Mouse (Mus musculus) layer of hippocampus, postnatal 25 days (tissue): ENCODE measurements around the gene Hs3st2. TPM values are rescaled to one million over a fixed set of nuclear protein-coding genes. Genes with fewer than 3 reads are reported as not detected.
A peak's percentile ranks its signal among the peaks of the same experiment; 100 is the strongest.
"Not testable (repeated sequence)": the region's sequence is repeated elsewhere in the genome, so short reads cannot be mapped to it uniquely, and the experiment has no call there.

Source experiments
- DNase-seq, 2 experiments: peaks; one replicate each; pipeline ENCODE4 v3.0.0; 2022; ENCODE audit warnings: mixed read lengths in 2 of 2, low spot score in 1 of 2; ENCODE audit errors: extremely low spot score in 1 of 2
- total RNA-seq, 2 experiments: library from RNA; stranded (reverse); gene quantifications; 2 replicates each; pipeline ENCODE4 v1.2.3; 2021

Hs3st2 gene
- total RNA-seq, result 10 to 100 TPM; 10.7 to 11.3 TPM

- peak; percentile 23 to 67 for DNase-seq
Observed at GRCm38 (mm10) chr7:121391225-121391983, at the start of gene Hs3st2. TSS of gene Hs3st2 (plus strand) at chr7:121391859.

GRCm38 (mm10) chr7:121348284-121348963 lies 43.2 kb upstream of the Hs3st2 start:
- DNase-seq, result no peak

- no peak for DNase-seq
Observed at GRCm38 (mm10) chr7:121351688-121352087, 40.0 kb upstream of the Hs3st2 start.

GRCm38 (mm10) chr7:121361448-121361847 lies 30.2 kb upstream of the Hs3st2 start:
- DNase-seq, result not testable (repeated sequence)

- no peak for DNase-seq
Observed at GRCm38 (mm10) chr7:121365584-121365983, 26.1 kb upstream of the Hs3st2 start.

GRCm38 (mm10) chr7:121367185-121367584 lies 24.5 kb upstream of the Hs3st2 start:
- no peak for DNase-seq

GRCm38 (mm10) chr7:121371990-121372389 lies 19.7 kb upstream of the Hs3st2 start:
- no peak for DNase-seq

GRCm38 (mm10) chr7:121375456-121375855 lies 16.2 kb upstream of the Hs3st2 start:
- no peak for DNase-seq

GRCm38 (mm10) chr7:121378942-121379341 lies 12.7 kb upstream of the Hs3st2 start:
- DNase-seq, result no peak

GRCm38 (mm10) chr7:121391984-121392739 lies 503 bp downstream of the Hs3st2 start:
- peak; percentile 36 to 39 for DNase-seq

- no peak for DNase-seq
Observed at GRCm38 (mm10) chr7:121392740-121392993, 1.0 kb downstream of the Hs3st2 start.

GRCm38 (mm10) chr7:121393884-121394283 lies 2.2 kb downstream of the Hs3st2 start:
- no peak for DNase-seq

GRCm38 (mm10) chr7:121394875-121395274 lies 3.2 kb downstream of the Hs3st2 start:
- no peak for DNase-seq

GRCm38 (mm10) chr7:121410716-121411506 lies 19.3 kb downstream of the Hs3st2 start:
- DNase-seq, result no peak

- DNase-seq, result no peak
Observed at GRCm38 (mm10) chr7:121411507-121411898, 19.8 kb downstream of the Hs3st2 start.

GRCm38 (mm10) chr7:121436884-121437283 lies 45.2 kb downstream of the Hs3st2 start:
- DNase-seq, result no peak

- DNase-seq, result no peak
Observed at GRCm38 (mm10) chr7:121441186-121441585, 49.5 kb downstream of the Hs3st2 start.

GRCm38 (mm10) chr7:121444336-121444735 lies 52.7 kb downstream of the Hs3st2 start:
- DNase-seq, result no peak

- DNase-seq, result no peak
Observed at GRCm38 (mm10) chr7:121446281-121446680, 54.6 kb downstream of the Hs3st2 start.

- no peak for DNase-seq
Observed at GRCm38 (mm10) chr7:121450951-121451843, 59.5 kb downstream of the Hs3st2 start.
